In the genomic region with DNA sequence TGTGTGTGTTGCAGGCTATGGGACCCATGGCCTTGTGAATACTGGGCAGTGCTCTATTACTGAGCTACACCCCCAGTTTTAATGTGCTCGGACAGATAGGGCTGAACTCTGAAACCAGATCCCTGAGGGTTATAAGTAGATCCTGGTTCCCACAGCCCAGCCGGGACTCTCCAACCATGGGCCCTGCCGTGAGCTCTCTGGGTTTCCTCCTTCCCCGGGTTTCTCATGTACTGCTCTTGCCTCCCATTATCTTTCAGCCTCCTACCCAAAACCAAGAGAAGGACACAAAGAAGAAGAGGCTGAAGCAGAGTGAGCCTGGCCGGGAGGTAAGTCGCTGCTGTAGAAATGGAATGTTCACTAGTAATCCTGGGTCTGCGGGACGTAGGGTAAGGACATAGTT, we compare ENCODE assay signal across 13 mouse cellular contexts. TPM values are rescaled to one million over a fixed set of nuclear protein-coding genes. Genes with fewer than 3 reads are reported as not detected.
A peak's percentile ranks its signal among the peaks of the same experiment; 100 is the strongest.
DNase-seq lines count a peak whose midpoint lies in the region; ATAC-seq and TF ChIP-seq lines count a peak whose summit lies in the region.
"Had no signal": no experiment of that assay in that cellular context is flagged by ENCODE, and none has a peak within 500 bp of the region (broad histone marks: within the 10 kb centered on the region; RNA-seq: fewer than 3 reads in every experiment).

No protein-coding gene starts in this region.

- H3K27me3 ChIP-seq in heart, embryonic 13.5 days (replicated peaks): peaks cover 10% of the 10 kb centered on the region
- H3K27me3 ChIP-seq in heart, embryonic 10.5 days (ENCODE audit: insufficient read depth, poor library complexity, severe bottlenecking): peaks cover 10% of the 10 kb centered on the region; the same call in 1 of the 2 replicates
- peaks cover 2% of the 10 kb centered on the region; the same call in 1 of the 2 replicates for H3K27me3 ChIP-seq in midbrain, embryonic 11.5 days (ENCODE audit: control insufficient read depth, insufficient read depth, low read length)
- H3K27me3 ChIP-seq in midbrain, embryonic 14.5 days (ENCODE audit: control insufficient read depth, insufficient read depth, low read length): 0 out of 2 replicates have a peak, but pooled peaks cover 6% of the 10 kb centered on the region
- peaks cover 17% of the 10 kb centered on the region for H3K27me3 ChIP-seq in hindbrain, embryonic 10.5 days (ENCODE audit: insufficient read depth, poor library complexity, severe bottlenecking)
- H3K27me3 ChIP-seq in kidney, adult 2 months (replicated peaks; ENCODE audit: control insufficient read depth, insufficient read depth, low read length): no peaks in the 10 kb centered on the region
- H3K27me3 ChIP-seq: stomach, embryonic 15.5 days had no signal

- TF ChIP-seq POLR2A in kidney, adult 2 months (IDR thresholded peaks at IDR 0.05; ENCODE audit: low read depth, low read length): no peak

- peak overlapping the region; percentile 2; the same call in 1 of the 2 replicates for H3K9ac ChIP-seq in heart, embryonic 13.5 days
- H3K9ac ChIP-seq in midbrain, embryonic 11.5 days (ENCODE audit: low read length): no peak overlapping the region
- no peak overlapping the region for H3K9ac ChIP-seq in midbrain, embryonic 14.5 days (replicated peaks; ENCODE audit: low read length)

- TF ChIP-seq CTCF in kidney, adult 2 months (conservative IDR thresholded peaks at IDR 0.05; ENCODE audit: insufficient read depth, insufficient read length, low read depth, low read length): no peak

- H3K27ac ChIP-seq in heart, embryonic 13.5 days (replicated peaks): no peak overlapping the region
- H3K27ac ChIP-seq in heart, embryonic 10.5 days: no peak overlapping the region
- H3K27ac ChIP-seq in midbrain, embryonic 11.5 days (ENCODE audit: low read depth, low read length): no peak overlapping the region
- no peak overlapping the region for H3K27ac ChIP-seq in midbrain, embryonic 14.5 days (replicated peaks; ENCODE audit: low read depth, low read length)
- H3K27ac ChIP-seq in hindbrain, embryonic 10.5 days: no peak overlapping the region
- H3K27ac ChIP-seq in kidney, adult 2 months (ENCODE audit: insufficient read depth, low read depth, low read length): no peak overlapping the region
- H3K27ac ChIP-seq: embryonic facial prominence, embryonic 13.5 days had no signal

- H3K36me3 ChIP-seq in heart, embryonic 13.5 days: peaks cover 36% of the 10 kb centered on the region
- H3K36me3 ChIP-seq in heart, embryonic 10.5 days: peaks cover 35% of the 10 kb centered on the region
- no peaks in the 10 kb centered on the region for H3K36me3 ChIP-seq in midbrain, embryonic 11.5 days (ENCODE audit: control insufficient read depth, insufficient read depth, low read length)
- peaks cover 10% of the 10 kb centered on the region; the same call in 1 of the 2 replicates for H3K36me3 ChIP-seq in midbrain, embryonic 14.5 days (ENCODE audit: control insufficient read depth, insufficient read depth, low read length)
- peaks cover 23% of the 10 kb centered on the region for H3K36me3 ChIP-seq in hindbrain, embryonic 10.5 days
- peaks cover 6% of the 10 kb centered on the region for H3K36me3 ChIP-seq in kidney, adult 2 months (ENCODE audit: control insufficient read depth, insufficient read depth, low read length)

- 72% methylated on average over 8 of the region's 8 CpGs for WGBS in heart, embryonic 13.5 days
- 80% methylated on average over 8 of the region's 8 CpGs for WGBS in heart, embryonic 10.5 days
- WGBS in midbrain, embryonic 11.5 days: 88% methylated on average over 8 of the region's 8 CpGs
- WGBS in midbrain, embryonic 14.5 days: 97% methylated on average over 8 of the region's 8 CpGs
- 86% methylated on average over 8 of the region's 8 CpGs for WGBS in hindbrain, embryonic 10.5 days
- 91% methylated on average over 8 of the region's 8 CpGs for WGBS in kidney, adult 2 months

- peak overlapping the region; percentile 88 for H3K4me2 ChIP-seq in heart, embryonic 13.5 days
- no peak overlapping the region for H3K4me2 ChIP-seq in midbrain, embryonic 11.5 days
- no peak overlapping the region for H3K4me2 ChIP-seq in midbrain, embryonic 14.5 days (ENCODE audit: low read length)

- peak; percentile 18 for DNase-seq in cerebellum, adult 11-12 months
- no peak for DNase-seq in cerebellum, adult 11 months
- DNase-seq in heart, embryonic 10.5 days (ENCODE audit: low spot score): no peak
- peak; percentile 79 for DNase-seq in midbrain, embryonic 11.5 days (ENCODE audit: low spot score, missing footprints)
- no peak for DNase-seq in midbrain, embryonic 14.5 days
- no peak for DNase-seq in hindbrain, embryonic 10.5 days (ENCODE audit: low spot score)
- DNase-seq in kidney, adult 2 months: no peak
- DNase-seq: kidney, postnatal 36 days; thymus, postnatal 14 days had no signal

- H3K9me3 ChIP-seq in heart, embryonic 13.5 days: no peaks in the 10 kb centered on the region
- H3K9me3 ChIP-seq in heart, embryonic 10.5 days: no peaks in the 10 kb centered on the region
- H3K9me3 ChIP-seq in midbrain, embryonic 11.5 days (ENCODE audit: control insufficient read depth, low read length): no peaks in the 10 kb centered on the region
- H3K9me3 ChIP-seq in midbrain, embryonic 14.5 days (ENCODE audit: control insufficient read depth, low read length): no peaks in the 10 kb centered on the region
- H3K9me3 ChIP-seq in hindbrain, embryonic 10.5 days: peaks cover 6% of the 10 kb centered on the region; the same call in 1 of the 2 replicates
- H3K9me3 ChIP-seq: stomach, embryonic 15.5 days had no signal

- H3K4me3 ChIP-seq in heart, embryonic 13.5 days: peak overlapping the region; percentile 22; the same call in 1 of the 2 replicates
- H3K4me3 ChIP-seq in heart, embryonic 10.5 days: no peak overlapping the region
- H3K4me3 ChIP-seq in midbrain, embryonic 11.5 days (ENCODE audit: low read depth, low read length): no peak overlapping the region
- no peak overlapping the region for H3K4me3 ChIP-seq in midbrain, embryonic 14.5 days (replicated peaks; ENCODE audit: low read depth, low read length)
- no peak overlapping the region for H3K4me3 ChIP-seq in hindbrain, embryonic 10.5 days
- no peak overlapping the region for H3K4me3 ChIP-seq in kidney, adult 2 months (ENCODE audit: insufficient read depth, low read depth, low read length)

- peaks cover 20% of the 10 kb centered on the region for H3K4me1 ChIP-seq in heart, embryonic 13.5 days
- H3K4me1 ChIP-seq in heart, embryonic 10.5 days: peaks cover 18% of the 10 kb centered on the region
- H3K4me1 ChIP-seq in midbrain, embryonic 11.5 days (ENCODE audit: control insufficient read depth, insufficient read depth, low read length): peaks cover 3% of the 10 kb centered on the region
- H3K4me1 ChIP-seq in midbrain, embryonic 14.5 days (ENCODE audit: control insufficient read depth, insufficient read depth, low read length): no peaks in the 10 kb centered on the region
- H3K4me1 ChIP-seq in hindbrain, embryonic 10.5 days (replicated peaks): peaks cover 18% of the 10 kb centered on the region; the same call in 1 of the 2 replicates
- no peaks in the 10 kb centered on the region for H3K4me1 ChIP-seq in kidney, adult 2 months (ENCODE audit: control insufficient read depth, insufficient read depth, low read length)

- ATAC-seq in heart, embryonic 13.5 days (ENCODE audit: extremely low read depth, insufficient number of reproducible peaks, low FRiP score, low TSS enrichment): no peak
- ATAC-seq in midbrain, embryonic 11.5 days (ENCODE audit: low FRiP score): no peak
- ATAC-seq in midbrain, embryonic 14.5 days (ENCODE audit: low FRiP score, low TSS enrichment): no peak
- ATAC-seq: lung, postnatal 0 days had no signal

RNA-seq across cellular contexts. Expression of a gene that starts 1.3 kb away (rescaled TPM):
- polyA plus RNA-seq in heart, embryonic 13.5 days (2015; fragmentation: Nextera tagmentation; extraction: Ambion mirVana): 14.7 and 15.6 TPM in 2 replicates
- 13.1 and 17.4 TPM in 2 replicates for polyA plus RNA-seq in heart, embryonic 10.5 days (2016; fragmentation: Nextera tagmentation; extraction: Ambion mirVana)
- 11.7 and 12.0 TPM in 2 replicates for polyA plus RNA-seq in midbrain, embryonic 11.5 days (2014; fragmentation: Nextera tagmentation; extraction: Ambion mirVana)
- 12.4 and 17.6 TPM in 2 replicates for polyA plus RNA-seq in midbrain, embryonic 14.5 days (2014; fragmentation: Nextera tagmentation; extraction: Ambion mirVana)
- 6.3 and 7.3 TPM in 2 replicates for polyA plus RNA-seq in hindbrain, embryonic 10.5 days (2016; fragmentation: Nextera tagmentation; extraction: Ambion mirVana)
- polyA plus RNA-seq in kidney, adult 2 months (2012; rRNA removed): 4.3 and 5.3 TPM in 2 replicates

RNA-seq across cellular contexts. Expression of a gene that starts 45.0 kb away (rescaled TPM):
- polyA plus RNA-seq in heart, embryonic 13.5 days (2015; fragmentation: Nextera tagmentation; extraction: Ambion mirVana): 45.9 and 49.9 TPM in 2 replicates
- 50.1 and 59.0 TPM in 2 replicates for polyA plus RNA-seq in heart, embryonic 10.5 days (2016; fragmentation: Nextera tagmentation; extraction: Ambion mirVana)
- 67.0 and 68.8 TPM in 2 replicates for polyA plus RNA-seq in midbrain, embryonic 11.5 days (2014; fragmentation: Nextera tagmentation; extraction: Ambion mirVana)
- polyA plus RNA-seq in midbrain, embryonic 14.5 days (2014; fragmentation: Nextera tagmentation; extraction: Ambion mirVana): 85.2 and 90.8 TPM in 2 replicates
- 80.0 and 81.1 TPM in 2 replicates for polyA plus RNA-seq in hindbrain, embryonic 10.5 days (2016; fragmentation: Nextera tagmentation; extraction: Ambion mirVana)
- 199 and 263 TPM in 2 replicates for polyA plus RNA-seq in kidney, adult 2 months (2012; rRNA removed)

Comparison
In these comparisons a context has a peak if more than half of its experiments do, and no peak if none do; other contexts are left out.
1. DNase-seq: peak in cerebellum, adult 11-12 months (single experiment) and midbrain, embryonic 11.5 days (single experiment); none in cerebellum, adult 11 months (single experiment), heart, embryonic 10.5 days (single experiment), midbrain, embryonic 14.5 days (single experiment), hindbrain, embryonic 10.5 days (single experiment) and kidney, adult 2 months (single experiment).